Mouse (Mus musculus): ENCODE measurements at regions not wholly inside any gene's neighbourhood (a gene's known extent, or its start where the extent isn't known, plus 50 kb on each side); places are given as distances from the start of the nearest gene placed in this dataset.

- no peaks in the 10 kb centered on the region for H3K9me3 ChIP-seq
- no peak overlapping the region for H3K9ac ChIP-seq (replicated peaks)
- H3K36me3 ChIP-seq, result no peaks in the 10 kb centered on the region
- H3K27ac ChIP-seq, result no peak overlapping the region
- peaks cover 5% of the 10 kb centered on the region; the same call in 1 of the 2 replicates for H3K4me1 ChIP-seq (replicated peaks)
- no peak overlapping the region for H3K4me3 ChIP-seq (replicated peaks)
- no peak for ATAC-seq
- 89% methylated on average over 2 of the region's 2 CpGs for WGBS
- H3K4me2 ChIP-seq (replicated peaks), result no peak overlapping the region
- no peaks in the 10 kb centered on the region for H3K27me3 ChIP-seq
Observed at GRCm38 (mm10) chr13:16700934-16701333, 689.3 kb downstream of the Inhba start.

- Histone ChIP-seq H3K9ac (replicated peaks) (no peak overlapping the region), H3K27ac (no peak overlapping the region), H3K36me3 (no peaks in the 10 kb centered on the region), H3K9me3 (no peaks in the 10 kb centered on the region), H3K4me2 (replicated peaks) (no peak overlapping the region), H3K27me3 (no peaks in the 10 kb centered on the region), H3K4me3 (replicated peaks) (no peak overlapping the region), H3K4me1 (replicated peaks) (peaks cover 7% of the 10 kb centered on the region; the same call in 1 of the 2 replicates)
- WGBS, result 65% methylated on average over 1 of the region's 1 CpGs
- ATAC-seq, result no peak
Observed at GRCm38 (mm10) chr13:16702138-16702537, 690.5 kb downstream of the Inhba start.

GRCm38 (mm10) chr13:16705217-16706104, 693.8 kb downstream of the Inhba start:
- no peak overlapping the region for H3K27ac ChIP-seq
- H3K4me3 ChIP-seq (replicated peaks), result no peak overlapping the region
- no peaks in the 10 kb centered on the region for H3K27me3 ChIP-seq
- H3K4me2 ChIP-seq (replicated peaks), result 0 out of 2 replicates have a peak overlapping the region, but pooled peaks have one; percentile 20
- H3K4me1 ChIP-seq (replicated peaks), result peaks cover 7% of the 10 kb centered on the region; the same call in 1 of the 2 replicates
- peak; percentile 90 for ATAC-seq
- no peaks in the 10 kb centered on the region for H3K36me3 ChIP-seq
- H3K9ac ChIP-seq (replicated peaks), result no peak overlapping the region
- WGBS, result 60% methylated on average over 10 of the region's 10 CpGs
- no peaks in the 10 kb centered on the region for H3K9me3 ChIP-seq

- H3K9me3 ChIP-seq, result no peaks in the 10 kb centered on the region
- no peak overlapping the region for H3K9ac ChIP-seq (replicated peaks)
- peaks cover 7% of the 10 kb centered on the region; the same call in 1 of the 2 replicates for H3K4me1 ChIP-seq (replicated peaks)
- H3K4me2 ChIP-seq (replicated peaks), result 0 out of 2 replicates have a peak overlapping the region, but pooled peaks have one; percentile 20
- H3K27ac ChIP-seq, result no peak overlapping the region
- ATAC-seq, result peak; percentile 62
- whole genome bisulfite sequencing, result 39% methylated on average over 1 of the region's 1 CpGs
- no peak overlapping the region for H3K4me3 ChIP-seq (replicated peaks)
- H3K27me3 ChIP-seq, result no peaks in the 10 kb centered on the region
- H3K36me3 ChIP-seq, result no peaks in the 10 kb centered on the region
Observed at GRCm38 (mm10) chr13:16706105-16706442, 694.4 kb downstream of the Inhba start.

GRCm38 (mm10) chr13:16715296-16715960, 703.8 kb downstream of the Inhba start:
- 78% methylated on average over 5 of the region's 5 CpGs for WGBS

GRCm38 (mm10) chr13:16716340-16716739, 704.7 kb downstream of the Inhba start:
- ATAC-seq, result no peak

More at GRCm38 (mm10) chr13:16715296-16715960, 703.8 kb downstream of the Inhba start:
- no peak overlapping the region for H3K4me3 ChIP-seq (replicated peaks)
- ATAC-seq, result no peak
- H3K4me1 ChIP-seq (replicated peaks), result no peaks in the 10 kb centered on the region
- no peak overlapping the region for H3K4me2 ChIP-seq (replicated peaks)
- no peaks in the 10 kb centered on the region for H3K36me3 ChIP-seq
- no peaks in the 10 kb centered on the region for H3K27me3 ChIP-seq
- H3K9me3 ChIP-seq, result no peaks in the 10 kb centered on the region
- no peak overlapping the region for H3K9ac ChIP-seq (replicated peaks)
- H3K27ac ChIP-seq, result no peak overlapping the region

GRCm38 (mm10) chr13:16716796-16717749, 705.4 kb downstream of the Inhba start:
- no peak overlapping the region for H3K9ac ChIP-seq (replicated peaks)
- H3K9me3 ChIP-seq, result no peaks in the 10 kb centered on the region
- H3K36me3 ChIP-seq, result no peaks in the 10 kb centered on the region
- ATAC-seq, result no peak
- no peaks in the 10 kb centered on the region for H3K27me3 ChIP-seq
- H3K4me3 ChIP-seq (replicated peaks), result no peak overlapping the region
- H3K4me1 ChIP-seq (replicated peaks), result no peaks in the 10 kb centered on the region
- 67% methylated on average over 5 of the region's 5 CpGs for WGBS
- H3K27ac ChIP-seq, result no peak overlapping the region
- H3K4me2 ChIP-seq (replicated peaks), result no peak overlapping the region

More at GRCm38 (mm10) chr13:16716340-16716739, 704.7 kb downstream of the Inhba start:
- H3K36me3 ChIP-seq, result no peaks in the 10 kb centered on the region
- no peak overlapping the region for H3K9ac ChIP-seq (replicated peaks)
- no peak overlapping the region for H3K4me3 ChIP-seq (replicated peaks)
- 59% methylated on average over 6 of the region's 6 CpGs for WGBS
- no peak overlapping the region for H3K4me2 ChIP-seq (replicated peaks)
- no peaks in the 10 kb centered on the region for H3K4me1 ChIP-seq (replicated peaks)
- no peak overlapping the region for H3K27ac ChIP-seq
- no peaks in the 10 kb centered on the region for H3K27me3 ChIP-seq
- H3K9me3 ChIP-seq, result no peaks in the 10 kb centered on the region

- H3K4me1 ChIP-seq (replicated peaks), result no peaks in the 10 kb centered on the region
- no peaks in the 10 kb centered on the region for H3K9me3 ChIP-seq
- H3K4me2 ChIP-seq (replicated peaks), result no peak overlapping the region
- no peak overlapping the region for H3K4me3 ChIP-seq (replicated peaks)
- 89% methylated on average over 2 of the region's 2 CpGs for WGBS
- no peak overlapping the region for H3K27ac ChIP-seq
- no peak for ATAC-seq
- H3K9ac ChIP-seq (replicated peaks), result no peak overlapping the region
- no peaks in the 10 kb centered on the region for H3K27me3 ChIP-seq
- no peaks in the 10 kb centered on the region for H3K36me3 ChIP-seq
Observed at GRCm38 (mm10) chr13:16720090-16720489, 708.4 kb downstream of the Inhba start.

- Histone ChIP-seq H3K27ac (no peak overlapping the region), H3K4me2 (replicated peaks) (no peak overlapping the region), H3K27me3 (no peaks in the 10 kb centered on the region), H3K36me3 (no peaks in the 10 kb centered on the region), H3K4me3 (replicated peaks) (no peak overlapping the region), H3K4me1 (replicated peaks) (no peaks in the 10 kb centered on the region), H3K9ac (replicated peaks) (no peak overlapping the region), H3K9me3 (no peaks in the 10 kb centered on the region)
- no peak for ATAC-seq
- WGBS, result 89% methylated on average over 5 of the region's 5 CpGs
Observed at GRCm38 (mm10) chr13:16725350-16725749, 713.7 kb downstream of the Inhba start.

- no peak for ATAC-seq
- 75% methylated on average over 1 of the region's 1 CpGs for WGBS
- Histone ChIP-seq H3K4me1 (replicated peaks) (no peaks in the 10 kb centered on the region), H3K9me3 (no peaks in the 10 kb centered on the region), H3K4me2 (replicated peaks) (no peak overlapping the region), H3K9ac (replicated peaks) (no peak overlapping the region), H3K27me3 (no peaks in the 10 kb centered on the region), H3K4me3 (replicated peaks) (no peak overlapping the region), H3K36me3 (no peaks in the 10 kb centered on the region), H3K27ac (no peak overlapping the region)
Observed at GRCm38 (mm10) chr13:16738313-16738712, 726.7 kb downstream of the Inhba start.

GRCm38 (mm10) chr13:16739563-16739962, 727.9 kb downstream of the Inhba start:
- Histone ChIP-seq H3K4me3 (replicated peaks) (no peak overlapping the region), H3K36me3 (no peaks in the 10 kb centered on the region), H3K27ac (no peak overlapping the region), H3K4me2 (replicated peaks) (no peak overlapping the region), H3K4me1 (replicated peaks) (no peaks in the 10 kb centered on the region), H3K27me3 (no peaks in the 10 kb centered on the region), H3K9me3 (no peaks in the 10 kb centered on the region), H3K9ac (replicated peaks) (no peak overlapping the region)
- WGBS, result 94% methylated on average over 3 of the region's 3 CpGs
- no peak for ATAC-seq

Data from midbrain, embryonic 13.5 days (tissue).